Mouse (Mus musculus): ENCODE results near the gene Anapc7. TPM values are rescaled to one million over a fixed set of nuclear protein-coding genes. Genes with fewer than 3 reads are reported as not detected.
"Not testable (repeated sequence)": the region's sequence is repeated elsewhere in the genome, so short reads cannot be mapped to it uniquely, and the experiment has no call there.

Gene Anapc7
- total RNA-seq, 2 experiments from 2014 or later = 31.5 to 34.0 TPM

DNA sequence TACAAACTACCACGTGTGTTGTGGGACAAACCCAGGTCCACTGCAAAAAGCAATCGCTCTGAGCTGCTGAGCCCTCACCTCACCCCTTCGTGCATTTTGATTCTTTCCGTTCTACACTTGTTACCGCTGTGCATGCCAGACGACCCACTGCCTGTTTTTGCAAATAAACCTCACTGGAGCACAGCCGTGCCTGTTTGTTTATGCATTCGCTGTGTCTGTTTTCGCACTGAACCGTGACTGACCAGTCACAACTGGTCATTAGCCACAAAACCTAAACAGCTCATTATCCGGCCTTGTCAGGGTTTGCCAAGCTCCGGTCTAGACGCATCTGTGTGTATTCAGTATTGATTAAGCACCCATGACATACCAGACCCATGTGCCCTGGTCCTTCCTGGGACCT, 19.3 kb upstream of the Anapc7 start:
- intact Hi-C loops (cut with DNase I) = loop anchor here (5.0 kb wide), 1 partner anchor 325 kb away; no protein-coding TSS in a partner anchor
- DNase-seq (ENCODE audit: low spot score in 2 of 2) = no peak

GRCm38 (mm10) chr5:122402772-122403171, 18.7 kb upstream of the Anapc7 start:
- intact Hi-C loops (cut with DNase I) = loop anchor here (5.0 kb wide), 1 partner anchor 325 kb away; no protein-coding TSS in a partner anchor
- peak; percentile 61 to 67 for DNase-seq (ENCODE audit: low spot score in 2 of 2)

DNA sequence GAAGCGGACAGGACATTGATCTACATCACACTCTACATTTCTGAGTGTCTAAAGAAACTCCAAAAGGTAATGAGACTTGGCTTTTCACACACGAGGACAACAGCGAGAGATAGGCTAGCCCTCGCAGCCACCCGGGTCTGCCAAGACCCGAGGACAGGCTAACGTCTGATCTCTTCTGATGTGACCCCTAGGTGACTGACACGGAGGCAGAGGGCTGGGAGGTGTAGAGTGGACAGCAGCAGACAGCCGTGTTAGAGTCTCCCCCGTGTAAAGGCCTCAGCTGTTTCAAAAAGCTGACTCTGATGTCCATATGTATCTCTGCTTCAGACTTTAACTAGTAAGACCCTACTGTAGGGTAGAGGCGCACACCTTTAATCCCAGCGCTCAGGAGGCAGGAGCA, 18.1 kb upstream of the Anapc7 start:
- DNase-seq (ENCODE audit: low spot score in 2 of 2) = no peak
- intact Hi-C loops (cut with DNase I) = loop anchor here (5.0 kb wide), 1 partner anchor 324 kb away; no protein-coding TSS in a partner anchor

GRCm38 (mm10) chr5:122405537-122405936, 16.0 kb upstream of the Anapc7 start:
- intact Hi-C loops (cut with DNase I) = no loop called here

GRCm38 (mm10) chr5:122409692-122410645, 11.5 kb upstream of the Anapc7 start:
- intact Hi-C loops (cut with DNase I) = no loop called here

More at GRCm38 (mm10) chr5:122405537-122405936, 16.0 kb upstream of the Anapc7 start:
- DNase-seq (ENCODE audit: low spot score in 2 of 2) = no peak

GRCm38 (mm10) chr5:122411892-122412291, 9.6 kb upstream of the Anapc7 start:
- no peak for DNase-seq (ENCODE audit: low spot score in 2 of 2)
- intact Hi-C loops (cut with DNase I) = no loop called here

More at GRCm38 (mm10) chr5:122409692-122410645, 11.5 kb upstream of the Anapc7 start:
- DNase-seq (ENCODE audit: low spot score in 2 of 2) = no peak

DNA sequence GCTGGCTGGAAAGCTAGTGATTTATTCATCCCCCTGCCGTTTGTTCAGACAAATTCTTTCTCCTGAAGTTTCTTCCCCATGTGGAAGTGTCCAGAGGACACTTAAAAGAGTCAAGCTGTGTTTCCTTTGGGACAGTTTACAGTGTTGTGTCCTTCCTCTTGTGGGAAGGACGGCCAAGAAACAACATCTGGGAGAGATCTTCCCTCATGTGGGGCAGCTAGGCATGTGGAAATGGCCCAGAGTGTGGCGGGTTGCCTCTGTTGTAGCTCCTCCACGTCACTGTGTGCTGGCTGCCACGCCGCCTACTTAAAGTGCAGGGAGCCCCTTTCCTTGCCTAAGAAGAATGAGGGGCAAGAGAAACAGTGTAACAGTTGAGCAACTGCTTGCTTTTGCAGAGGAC, 8.7 kb upstream of the Anapc7 start:
- intact Hi-C loops (cut with DNase I) = no loop called here
- DNase-seq (ENCODE audit: low spot score in 2 of 2) = no peak

DNA sequence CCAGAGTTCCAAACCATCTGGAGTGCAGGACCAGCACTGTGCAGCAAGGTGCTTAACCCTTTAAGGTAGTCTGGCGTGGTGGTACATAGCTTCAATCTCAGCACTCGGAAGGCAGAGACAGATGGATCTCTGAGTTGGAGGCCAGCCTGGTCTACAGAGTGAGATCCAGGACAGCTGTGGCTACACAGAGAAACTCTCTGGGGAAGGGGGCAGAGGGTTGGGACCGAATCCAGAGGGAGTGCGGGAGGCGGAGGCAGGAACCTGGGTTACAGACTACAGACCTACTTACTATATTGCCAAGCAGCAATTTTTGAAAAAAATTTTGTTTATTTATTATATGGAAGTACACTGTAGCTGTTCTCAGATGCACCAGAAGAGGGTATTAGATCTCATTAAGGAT, 7.1 kb upstream of the Anapc7 start:
- intact Hi-C loops (cut with DNase I) = no loop called here
- no peak for DNase-seq (ENCODE audit: low spot score in 2 of 2)

DNA sequence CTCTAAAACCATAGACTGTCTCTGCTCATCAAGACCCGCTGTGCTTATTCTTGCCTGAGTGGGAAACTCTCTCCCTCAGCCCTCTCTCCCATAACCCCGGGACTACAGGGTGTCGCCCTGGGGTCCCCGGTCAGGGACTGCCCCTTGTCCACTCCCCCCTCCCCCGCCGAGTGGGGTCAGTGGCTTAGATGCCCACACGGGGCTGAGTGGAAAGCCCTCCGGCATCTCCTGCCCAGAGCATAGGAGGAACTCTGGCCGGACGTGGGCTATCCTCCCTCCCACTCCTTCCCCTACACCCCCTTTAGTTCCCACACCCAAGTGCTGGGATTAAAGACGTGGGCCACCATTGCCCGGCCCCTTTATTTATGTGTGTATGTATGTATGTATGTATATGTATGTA, 6.0 kb upstream of the Anapc7 start:
- intact Hi-C loops (cut with DNase I) = no loop called here
- DNase-seq (ENCODE audit: low spot score in 2 of 2) = no peak

DNA sequence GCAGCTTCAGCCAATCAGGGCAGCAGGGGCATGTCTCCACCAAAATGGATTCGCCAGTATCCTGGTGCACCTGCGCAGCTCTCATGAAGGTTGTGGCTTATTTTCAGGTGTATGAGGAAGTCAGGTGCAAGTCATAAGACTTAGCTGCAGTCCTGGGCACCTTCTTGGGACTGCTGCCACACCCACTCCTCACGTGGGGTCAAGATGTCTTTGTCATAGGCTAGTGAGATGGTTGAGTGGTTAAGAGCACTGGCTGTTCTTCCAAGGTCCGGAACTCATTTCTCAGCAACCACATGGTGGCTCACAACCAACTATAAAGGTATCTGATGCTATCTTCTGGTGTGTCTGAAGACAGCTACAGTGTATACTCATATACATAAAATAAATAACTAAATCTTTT, 817 bp upstream of the Anapc7 start:
- DNase-seq (ENCODE audit: low spot score in 2 of 2) = not testable (repeated sequence)
- intact Hi-C loops (cut with DNase I) = loop anchor here (5.0 kb wide), 1 partner anchor 307 kb away; no protein-coding TSS in a partner anchor

DNA sequence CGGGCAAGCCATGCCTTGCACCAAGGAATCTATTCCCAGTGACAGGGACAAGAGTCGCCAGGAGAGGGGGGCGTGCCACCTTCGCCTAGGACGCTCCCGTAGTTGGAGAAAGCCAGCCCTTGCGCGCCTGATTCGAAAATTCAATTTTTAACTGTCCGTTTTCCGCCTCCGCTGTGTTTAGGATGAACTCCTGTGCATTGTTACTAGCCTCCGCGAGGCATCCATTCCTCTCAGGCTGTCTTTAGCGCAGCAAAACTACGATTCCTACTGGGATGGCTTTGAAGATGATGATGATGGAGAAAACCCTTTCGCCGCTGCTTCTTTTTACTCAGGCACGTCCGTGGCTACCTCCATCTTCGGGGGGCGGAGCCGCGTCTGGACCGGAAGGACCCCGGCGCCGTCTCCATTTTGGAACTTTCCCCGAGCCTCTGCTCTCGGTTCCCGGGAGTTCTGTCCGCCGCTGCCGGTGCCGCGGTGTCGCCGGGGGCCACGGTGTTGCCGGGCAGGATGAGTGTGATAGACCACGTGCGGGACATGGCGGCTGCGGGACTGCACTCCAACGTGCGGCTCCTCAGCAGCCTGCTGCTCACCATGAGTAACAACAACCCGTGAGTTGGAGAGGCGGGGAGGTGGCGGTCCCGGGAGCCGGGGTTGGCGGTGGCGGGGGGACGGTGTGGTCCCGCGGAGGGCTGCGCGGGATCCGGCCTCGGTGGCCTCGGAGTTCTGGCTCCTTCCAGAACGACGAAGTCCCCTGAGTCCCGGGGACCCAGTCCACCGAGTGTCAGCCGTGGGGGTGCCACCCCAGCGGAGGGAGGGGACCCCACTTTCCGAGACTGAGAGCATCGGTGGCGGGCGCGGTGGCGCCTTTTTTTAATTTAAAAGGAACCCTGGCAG, 825 bp downstream of the Anapc7 start:
- intact Hi-C loops (cut with DNase I) = loop anchor here (5.0 kb wide), 1 partner anchor 305 kb away; no protein-coding TSS in a partner anchor
- peak; percentile 91 to 93 for DNase-seq (ENCODE audit: low spot score in 2 of 2)

DNA sequence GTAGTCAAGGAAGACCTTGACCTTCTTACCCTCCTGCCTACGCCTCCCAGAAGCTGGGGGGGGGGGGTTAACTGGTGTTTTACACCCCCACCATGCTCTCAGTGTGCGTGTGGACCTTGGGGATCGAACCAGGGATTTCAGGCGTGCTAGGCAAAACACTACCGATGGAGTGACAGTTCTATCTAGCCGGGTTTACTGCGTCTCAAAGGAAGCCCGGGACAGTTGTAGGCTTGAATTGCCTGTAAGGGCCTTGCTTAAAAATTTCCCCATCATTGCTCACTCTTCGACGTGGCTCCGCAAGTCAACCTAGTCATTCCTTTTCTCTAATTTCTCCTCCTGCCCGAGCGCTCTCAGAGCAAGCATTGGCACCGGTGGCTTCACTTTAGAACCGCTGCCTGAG, 1.6 kb downstream of the Anapc7 start:
- DNase-seq (ENCODE audit: low spot score in 2 of 2) = no peak
- intact Hi-C loops (cut with DNase I) = loop anchor here (5.0 kb wide), 1 partner anchor 304 kb away; no protein-coding TSS in a partner anchor

- intact Hi-C loops (cut with DNase I) = no loop called here
- DNase-seq (ENCODE audit: low spot score in 2 of 2) = no peak
Measured at GRCm38 (mm10) chr5:122425550-122425949, 4.1 kb downstream of the Anapc7 start.

DNA sequence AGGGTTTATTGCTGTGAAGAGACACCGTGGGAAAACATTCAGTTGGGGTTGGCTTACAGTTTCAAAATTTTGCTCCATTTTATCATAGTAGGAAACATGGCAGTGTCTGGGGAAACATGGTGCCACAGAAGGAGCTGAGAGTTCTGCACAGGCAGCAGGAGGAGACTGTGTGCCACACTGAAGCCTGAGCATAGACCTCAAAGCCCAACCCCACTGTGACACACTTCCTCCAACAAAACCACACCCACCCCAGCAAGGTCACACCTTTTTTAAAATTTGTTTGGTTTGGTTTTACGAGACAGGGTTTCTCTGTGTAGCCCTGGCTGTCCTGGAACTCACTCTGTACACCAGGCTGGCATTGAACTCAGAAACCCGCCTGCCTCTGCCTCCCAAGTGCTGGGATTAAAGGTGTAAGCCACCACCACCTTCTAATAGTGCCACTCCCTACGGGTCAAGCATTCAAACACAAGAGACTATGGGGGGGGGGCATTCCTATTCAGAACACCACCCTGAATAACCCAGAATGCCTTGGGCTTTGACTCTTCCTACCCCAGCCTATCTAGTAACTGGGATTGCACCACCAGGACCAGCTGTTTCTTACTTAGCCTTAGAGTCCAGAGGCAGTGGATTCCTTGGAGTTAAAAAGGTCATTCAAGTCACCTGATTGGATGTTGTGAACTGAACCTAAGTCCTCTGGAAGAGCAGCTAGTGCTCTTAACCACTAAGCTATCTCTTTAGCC, 8.7 kb downstream of the Anapc7 start:
- intact Hi-C loops (cut with DNase I) = no loop called here
- no peak for DNase-seq (ENCODE audit: low spot score in 2 of 2)

DNA sequence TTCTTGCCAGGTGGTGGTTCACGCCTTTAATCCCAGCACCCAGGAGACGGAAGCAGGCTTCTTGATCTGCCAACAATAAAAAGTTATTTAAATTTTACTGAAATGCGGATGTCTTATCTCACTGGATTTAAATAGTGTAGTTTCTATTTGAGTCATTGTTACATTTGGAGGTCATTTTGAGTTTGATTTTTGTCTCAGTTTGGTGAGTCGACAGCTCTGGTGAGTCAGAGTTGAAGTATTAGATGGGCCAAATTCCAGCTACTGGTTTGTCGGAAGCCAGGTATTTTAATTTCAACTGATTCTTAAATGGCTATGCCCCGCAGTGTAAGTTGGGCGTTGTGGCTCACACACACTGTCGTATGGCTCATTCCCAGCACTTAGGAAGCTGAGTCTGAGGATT, 9.7 kb downstream of the Anapc7 start:
- intact Hi-C loops (cut with DNase I) = no loop called here
- no peak for DNase-seq (ENCODE audit: low spot score in 2 of 2)

- no peak for DNase-seq (ENCODE audit: low spot score in 2 of 2)
- intact Hi-C loops (cut with DNase I) = no loop called here
Measured at GRCm38 (mm10) chr5:122434541-122434940, 13.0 kb downstream of the Anapc7 start.

- DNase-seq (ENCODE audit: low spot score in 2 of 2) = no peak
- intact Hi-C loops (cut with DNase I) = no loop called here
Measured at GRCm38 (mm10) chr5:122439400-122440094, 18.1 kb downstream of the Anapc7 start.

DNA sequence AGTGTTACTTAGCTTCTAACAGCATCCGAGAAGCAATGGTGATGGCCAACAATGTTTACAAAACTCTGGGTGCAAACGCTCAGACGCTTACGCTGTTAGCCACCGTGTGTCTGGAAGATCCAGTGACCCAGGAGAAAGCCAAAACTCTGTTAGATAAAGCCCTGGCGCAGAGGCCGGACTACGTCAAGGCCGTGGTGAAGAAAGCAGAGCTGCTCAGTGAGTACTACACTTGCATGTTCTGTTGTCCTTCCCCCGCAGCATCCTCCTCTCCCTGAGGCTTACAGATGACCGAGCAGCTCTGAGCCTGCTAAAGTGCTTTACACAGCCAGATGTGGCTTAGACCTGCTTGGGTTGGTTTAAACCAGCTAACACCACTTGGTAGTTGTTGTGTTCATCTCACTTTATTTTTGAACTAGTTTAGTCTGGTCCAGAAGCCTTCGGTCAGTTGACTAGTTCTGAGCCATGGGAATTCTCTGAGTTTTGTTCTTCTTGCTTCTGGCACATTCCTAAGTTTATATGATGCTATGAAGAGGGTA, 18.7 kb downstream of the Anapc7 start:
- DNase-seq (ENCODE audit: low spot score in 2 of 2) = no peak
- intact Hi-C loops (cut with DNase I) = no loop called here
